Mouse (Mus musculus) midbrain, embryonic 16.5 days (tissue): ENCODE data around the gene BC025920. TPM values are rescaled to one million over a fixed set of nuclear protein-coding genes. Genes with fewer than 3 reads are reported as not detected.
"Not testable (repeated sequence)": the region's sequence is repeated elsewhere in the genome, so short reads cannot be mapped to it uniquely, and the experiment has no call there.

Source experiments
- ATAC-seq: fragments of 200-750 bp; cut with Nextera tagmentation; 2 replicates; pipeline ENCODE4 v1.8.0; 2017; ENCODE audit warnings: moderate TSS enrichment
- H3K27ac ChIP-seq: fragments of 300-500 bp; sonication (generic); 2 replicates; pipeline ENCODE4 v1.5.1; 2014; ENCODE audit warnings: mild to moderate bottlenecking, low read length, mixed read lengths
- H3K27me3 ChIP-seq: fragments of 300-500 bp; sonication (generic); 2 replicates; pipeline ENCODE4 v1.6.1; 2014; ENCODE audit warnings: low read depth, low read length, mixed read lengths; ENCODE audit not compliant: control insufficient read depth, insufficient read depth
- H3K36me3 ChIP-seq: fragments of 300-500 bp; sonication (generic); 2 replicates; pipeline ENCODE4 v1.6.1; 2014; ENCODE audit warnings: mild to moderate bottlenecking, low read length, moderate library complexity, mixed read lengths; ENCODE audit not compliant: control insufficient read depth, insufficient read depth
- H3K4me1 ChIP-seq: fragments of 300-500 bp; sonication (generic); 2 replicates; pipeline ENCODE4 v1.6.1; 2014; ENCODE audit warnings: mild to moderate bottlenecking, low read length, mixed read lengths; ENCODE audit not compliant: control insufficient read depth, insufficient read depth
- H3K4me2 ChIP-seq: fragments of 300-500 bp; sonication (generic); 2 replicates; pipeline ENCODE4 v1.6.1; 2014; ENCODE audit warnings: mild to moderate bottlenecking, low read length, mixed read lengths
- H3K4me3 ChIP-seq: fragments of 300-500 bp; sonication (generic); 2 replicates; pipeline ENCODE4 v1.5.1; 2014; ENCODE audit warnings: low read depth, mild to moderate bottlenecking, low read length, moderate library complexity, mixed read lengths
- H3K9ac ChIP-seq: fragments of 300-500 bp; sonication (generic); 2 replicates; pipeline ENCODE4 v1.6.1; 2014; ENCODE audit warnings: low read depth, low read length, mixed read lengths
- H3K9me3 ChIP-seq: fragments of 300-500 bp; sonication (generic); replicated peaks from 2 replicates; pipeline ENCODE4 v1.6.1; 2014; ENCODE audit warnings: mild to moderate bottlenecking, low read length, mixed read lengths; ENCODE audit not compliant: control insufficient read depth, poor library complexity, severe bottlenecking
- WGBS: fragments of 180-500 bp; shearing (Covaris S2); extraction: QIAGEN DNeasy Blood & Tissue Kit; methylation state at CpG from one replicate; pipeline ENCODE4 v1.1.7; 2014; 5-methylcytosine and 5-hydroxymethylcytosine counted together
- polyA plus RNA-seq: library from polyadenylated mRNA; unstranded; fragments of >200 nt; fragmentation: Nextera tagmentation; extraction: Ambion mirVana; gene quantifications from 2 replicates; pipeline ENCODE4 v1.2.1, GENCODE M21; 2015

The BC025920 gene
- polyA plus RNA-seq, 1 experiment from 2014 or later: 2.0 TPM

DNA sequence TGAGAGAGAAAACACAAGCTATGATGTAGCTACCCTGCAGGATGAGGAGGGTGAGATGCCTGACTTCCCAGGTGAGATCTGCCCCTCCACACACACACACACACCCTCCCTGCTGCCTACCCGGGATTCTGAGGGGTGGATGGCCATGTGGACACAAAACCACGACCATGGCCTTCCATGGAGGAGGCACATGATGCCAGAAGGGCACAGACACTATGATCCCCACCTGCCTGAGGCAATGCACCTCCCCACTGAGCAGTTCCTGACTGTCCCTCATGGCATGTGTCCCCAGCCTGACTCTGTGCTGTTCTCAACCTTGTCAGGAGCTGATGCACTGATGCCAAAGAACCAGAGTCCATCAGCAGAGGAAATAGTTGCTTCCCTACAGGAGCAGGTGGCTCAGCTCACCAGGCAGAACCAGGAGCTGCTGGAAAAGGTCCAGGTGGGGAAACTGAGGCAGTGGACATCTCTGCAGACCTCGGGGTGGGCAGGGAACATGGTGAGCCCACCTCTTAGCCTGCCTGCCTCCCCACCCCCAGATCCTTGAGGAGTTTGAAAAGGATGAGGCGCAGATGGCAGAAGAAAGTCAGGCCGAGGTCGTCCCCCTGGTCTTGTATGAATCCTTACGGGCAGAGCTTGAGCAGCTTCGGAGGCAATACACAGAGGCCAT lies 36.0 kb downstream of the BC025920 start:
- Histone ChIP-seq H3K27ac (no peak overlapping the region), H3K9ac (peak overlapping the region; percentile 86), H3K27me3 (no peaks in the 10 kb centered on the region), H3K4me2 (peak overlapping the region; percentile 78), H3K36me3 (no peaks in the 10 kb centered on the region), H3K4me1 (peaks cover 26% of the 10 kb centered on the region), H3K9me3 (no peaks in the 10 kb centered on the region), H3K4me3 (peak overlapping the region; percentile 75; the same call in 1 of the 2 replicates)
- ATAC-seq: no peak
- WGBS: 77% methylated on average over 8 of the region's 8 CpGs

DNA sequence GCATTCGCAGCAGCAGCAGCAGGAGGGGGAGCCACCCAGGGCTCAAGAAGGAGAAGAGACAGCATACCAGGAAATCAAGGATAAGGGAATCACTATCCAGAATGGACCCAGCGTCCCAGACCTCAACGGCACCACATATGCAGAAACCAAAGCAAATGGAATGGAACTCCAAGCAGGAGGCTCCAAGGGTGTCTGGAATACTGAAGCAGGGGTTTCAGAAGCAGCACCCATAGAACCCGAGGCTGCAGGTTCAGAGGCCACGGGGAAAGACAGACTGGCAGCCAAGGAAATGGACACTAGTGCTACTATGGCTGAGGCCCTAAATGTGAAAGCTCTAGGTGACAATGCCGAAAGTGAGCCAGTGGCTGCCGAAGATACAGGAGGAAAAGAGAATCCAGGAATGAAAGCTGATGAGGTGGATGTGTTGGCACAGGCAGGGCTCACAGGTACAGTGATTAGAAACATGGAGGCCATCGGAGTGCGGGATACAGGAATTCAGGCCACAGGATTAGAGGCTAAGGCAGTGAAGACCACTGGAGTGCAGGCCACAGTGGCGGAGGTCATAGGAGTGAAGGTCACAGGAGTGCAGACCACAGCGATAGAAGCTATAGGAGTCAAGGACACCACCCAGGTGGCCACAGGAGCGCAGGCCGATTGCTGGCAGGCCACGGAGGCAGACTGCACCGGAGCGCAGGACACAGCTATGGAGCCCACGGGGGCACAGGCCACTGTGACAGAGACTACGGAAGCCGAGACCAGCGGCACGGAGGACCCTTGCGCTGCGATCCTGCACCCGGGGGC lies 36.8 kb downstream of the BC025920 start:
- H3K4me3 ChIP-seq: peak overlapping the region; percentile 75
- 19% methylated on average over 24 of the region's 24 CpGs for WGBS
- no peaks in the 10 kb centered on the region for H3K36me3 ChIP-seq
- H3K9ac ChIP-seq: peak overlapping the region; percentile 86
- H3K27me3 ChIP-seq: no peaks in the 10 kb centered on the region
- H3K27ac ChIP-seq: peak overlapping the region; percentile 92
- peak overlapping the region; percentile 78 for H3K4me2 ChIP-seq
- ATAC-seq: peak; percentile 63
- H3K4me1 ChIP-seq: peaks cover 26% of the 10 kb centered on the region
- no peaks in the 10 kb centered on the region for H3K9me3 ChIP-seq

DNA sequence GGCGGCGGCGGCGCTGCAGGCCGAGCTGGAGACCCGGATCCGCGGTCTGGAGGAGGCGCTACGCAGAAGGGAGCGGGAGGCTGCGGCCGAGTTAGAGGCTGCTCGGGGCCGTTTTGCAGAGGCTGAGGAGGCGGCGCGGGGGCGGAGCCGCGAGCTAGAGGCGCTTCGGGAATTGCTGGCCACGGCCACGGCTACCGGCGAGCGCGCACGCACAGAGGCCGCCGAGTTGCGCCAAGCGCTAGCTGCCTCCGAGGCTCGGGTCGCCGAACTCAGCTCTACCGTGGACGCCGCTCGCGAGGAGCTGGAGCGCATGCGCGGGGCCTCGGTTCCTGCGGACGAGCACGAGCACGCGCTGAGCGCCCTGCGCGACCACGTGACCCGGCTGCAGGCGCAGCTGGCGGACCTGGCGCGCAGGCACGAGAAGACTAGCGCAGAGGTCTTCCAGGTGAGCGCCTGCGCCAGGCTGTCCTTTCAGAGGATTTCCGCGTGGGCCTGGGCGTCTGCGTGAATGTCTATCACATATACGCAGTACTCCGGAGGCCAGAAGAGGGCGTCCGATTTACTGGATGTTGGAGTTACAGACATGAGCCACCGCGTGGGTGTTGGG lies 37.5 kb downstream of the BC025920 start:
- peaks cover 29% of the 10 kb centered on the region for H3K4me1 ChIP-seq
- peak overlapping the region; percentile 78 for H3K4me2 ChIP-seq
- no peaks in the 10 kb centered on the region for H3K27me3 ChIP-seq
- H3K9me3 ChIP-seq: no peaks in the 10 kb centered on the region
- ATAC-seq: peak; percentile 89
- H3K4me3 ChIP-seq: peak overlapping the region; percentile 75
- 1% methylated on average over 65 of the region's 75 CpGs for WGBS
- H3K27ac ChIP-seq: peak overlapping the region; percentile 92
- H3K36me3 ChIP-seq: no peaks in the 10 kb centered on the region
- peak overlapping the region; percentile 86 for H3K9ac ChIP-seq

DNA sequence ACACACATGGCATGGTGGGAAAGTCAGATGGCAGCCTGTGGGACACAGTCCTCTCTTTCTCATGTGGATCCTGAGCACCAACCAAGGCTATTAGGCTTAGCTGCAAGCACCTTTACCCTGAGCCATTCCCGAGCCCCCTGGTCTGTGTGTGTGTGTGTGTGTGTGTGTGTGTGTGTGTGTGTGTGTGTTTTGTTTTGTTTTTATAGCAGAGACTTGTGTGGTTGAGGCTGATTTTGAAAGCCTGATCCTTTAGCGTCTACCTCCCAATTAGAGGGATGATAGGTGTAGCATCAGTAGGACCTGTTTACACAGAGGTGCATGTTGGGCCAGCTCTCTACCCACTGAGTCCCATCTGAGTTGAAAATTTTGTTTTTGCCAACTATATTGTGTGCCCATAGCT lies 38.1 kb downstream of the BC025920 start:
- no peak for ATAC-seq
- Histone ChIP-seq H3K36me3 (no peaks in the 10 kb centered on the region), H3K4me1 (peaks cover 29% of the 10 kb centered on the region), H3K4me2 (peak overlapping the region; percentile 78), H3K27ac (peak overlapping the region; percentile 92), H3K9ac (peak overlapping the region; percentile 86), H3K27me3 (no peaks in the 10 kb centered on the region), H3K9me3 (no peaks in the 10 kb centered on the region), H3K4me3 (peak overlapping the region; percentile 75)
- 66% methylated on average over 2 of the region's 2 CpGs for WGBS

DNA sequence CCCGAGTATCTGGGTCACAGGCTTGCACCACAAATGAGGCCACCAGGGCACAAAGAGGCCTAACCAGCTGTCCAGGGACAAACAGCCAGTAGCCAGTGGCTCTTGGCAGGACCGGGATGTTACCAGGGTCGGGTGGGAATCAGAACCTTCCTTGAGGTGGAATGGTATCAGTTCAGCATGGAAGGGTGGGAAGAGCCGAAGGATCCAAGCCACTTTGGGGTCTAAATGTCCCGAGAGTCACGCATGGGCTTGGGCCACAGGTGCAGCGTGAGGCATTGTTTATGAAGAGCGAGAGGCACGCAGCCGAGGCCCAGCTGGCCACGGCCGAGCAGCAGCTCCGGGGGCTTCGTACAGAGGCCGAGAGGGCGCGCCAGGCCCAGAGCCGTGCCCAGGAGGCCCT lies 38.6 kb downstream of the BC025920 start:
- Histone ChIP-seq H3K27ac (no peak overlapping the region), H3K4me2 (no peak overlapping the region), H3K4me1 (peaks cover 29% of the 10 kb centered on the region), H3K9me3 (no peaks in the 10 kb centered on the region), H3K9ac (no peak overlapping the region), H3K27me3 (no peaks in the 10 kb centered on the region), H3K36me3 (no peaks in the 10 kb centered on the region), H3K4me3 (no peak overlapping the region)
- no peak for ATAC-seq
- 92% methylated on average over 18 of the region's 18 CpGs for WGBS

DNA sequence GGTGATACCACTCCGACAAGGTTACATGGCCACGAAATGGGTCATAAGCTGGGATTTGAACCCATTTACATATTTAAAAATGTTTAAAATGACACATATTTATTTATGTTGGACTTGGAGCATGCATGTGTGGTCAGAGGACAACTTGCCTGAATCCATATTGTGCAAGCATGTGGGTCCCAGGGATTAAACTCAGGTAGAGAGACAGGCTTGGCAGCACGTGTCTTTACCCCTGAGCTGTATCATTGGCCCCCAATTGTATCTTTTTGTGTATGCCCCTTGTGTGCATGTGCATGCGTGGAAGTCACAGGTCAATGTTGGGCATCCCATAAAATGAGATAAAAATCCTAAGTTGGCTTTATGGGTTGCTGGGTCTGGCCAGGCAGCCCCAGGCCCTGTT lies 39.3 kb downstream of the BC025920 start:
- Histone ChIP-seq H3K27me3 (no peaks in the 10 kb centered on the region), H3K4me3 (no peak overlapping the region), H3K4me1 (peaks cover 35% of the 10 kb centered on the region), H3K27ac (no peak overlapping the region), H3K9ac (no peak overlapping the region), H3K9me3 (no peaks in the 10 kb centered on the region), H3K4me2 (no peak overlapping the region), H3K36me3 (no peaks in the 10 kb centered on the region)
- ATAC-seq: no peak
- WGBS: 87% methylated on average over 4 of the region's 4 CpGs

DNA sequence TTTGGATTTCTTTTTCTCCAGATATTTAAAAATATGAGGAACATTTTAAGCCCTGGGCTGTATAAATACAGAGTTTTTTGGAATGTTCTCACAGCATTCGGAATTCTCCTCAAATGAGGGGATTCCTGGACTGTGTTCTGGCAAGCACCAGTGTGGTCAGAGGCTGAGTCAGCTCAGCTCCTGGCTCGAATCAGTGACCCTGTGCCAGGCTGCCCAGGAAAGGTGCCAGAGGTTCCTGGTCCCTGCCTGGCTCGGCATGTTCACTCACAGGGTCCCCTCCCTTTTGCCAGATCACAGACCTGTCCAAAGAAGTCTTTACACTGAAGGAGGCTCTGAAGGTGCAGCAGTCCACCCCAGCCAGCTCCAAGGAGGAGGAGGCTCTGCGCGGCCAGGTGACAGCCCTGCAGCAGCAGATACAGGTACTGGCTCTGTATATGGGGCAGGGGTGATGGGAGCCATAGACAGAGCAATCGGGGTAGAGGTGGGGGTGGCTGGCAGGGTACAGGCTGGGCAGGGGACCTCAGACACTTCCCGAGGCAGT lies 40.0 kb downstream of the BC025920 start:
- Histone ChIP-seq H3K4me3 (no peak overlapping the region), H3K9ac (no peak overlapping the region), H3K4me1 (peaks cover 31% of the 10 kb centered on the region), H3K9me3 (no peaks in the 10 kb centered on the region), H3K4me2 (no peak overlapping the region), H3K27ac (no peak overlapping the region), H3K36me3 (no peaks in the 10 kb centered on the region), H3K27me3 (no peaks in the 10 kb centered on the region)
- 85% methylated on average over 7 of the region's 7 CpGs for WGBS
- no peak for ATAC-seq

DNA sequence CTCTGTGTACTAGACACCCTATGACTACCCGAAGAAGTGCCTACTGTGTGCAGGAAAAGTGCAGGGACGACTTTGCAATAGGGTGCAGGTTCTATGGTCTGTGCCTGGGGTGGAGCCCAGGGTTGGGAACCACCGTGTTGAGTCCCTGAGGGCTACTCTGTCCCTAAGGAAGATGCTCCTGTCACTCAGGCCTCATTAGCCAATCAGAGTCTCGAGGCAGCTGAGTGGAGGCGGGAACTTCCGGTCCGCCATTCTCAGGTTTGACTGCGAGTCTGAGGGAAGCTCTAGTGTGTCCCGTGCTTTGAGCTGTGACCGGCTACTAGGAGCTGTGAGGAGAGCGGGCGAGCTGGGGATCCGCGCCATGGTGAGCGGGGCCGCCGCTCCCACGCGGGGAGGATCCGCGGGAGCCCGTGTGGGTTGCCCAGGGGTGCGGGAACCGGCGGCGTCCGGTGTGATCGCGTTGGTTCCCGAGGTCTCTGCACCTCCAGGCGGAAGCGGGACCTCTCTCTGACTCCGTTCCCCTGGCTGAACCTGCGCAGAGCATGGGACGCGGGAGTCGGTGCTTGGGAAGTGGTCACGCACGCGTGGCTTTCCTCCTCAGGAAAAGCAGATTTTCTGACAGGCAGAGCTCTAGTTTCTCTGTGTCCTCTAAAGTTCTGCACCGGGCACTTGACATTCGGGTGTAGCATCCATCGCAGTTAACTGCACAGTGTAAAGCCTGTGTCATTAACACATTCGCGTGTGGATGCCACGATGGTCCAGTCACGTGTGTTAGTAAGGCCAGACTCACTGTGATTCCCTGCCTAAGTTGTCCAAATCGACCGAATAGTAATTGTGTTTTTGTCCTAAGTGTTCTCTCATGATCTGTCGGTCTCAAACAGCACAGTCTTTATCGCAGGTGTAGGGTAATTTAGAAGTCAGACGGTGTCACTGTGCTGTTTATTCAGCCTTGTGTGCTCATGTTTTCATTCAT lies 43.0 kb downstream of the BC025920 start, which contains the start of gene Gm10778:
Gm10778 (plus strand) TSS at position 257 of the 973 bp plus-strand sequence.
- peak within 1 kb of the TSS; percentile 65 for H3K4me2 ChIP-seq
- H3K36me3 ChIP-seq, H3K27me3 ChIP-seq, H3K9me3 ChIP-seq: not testable (repeated sequence)
- H3K4me3 ChIP-seq: peak within 1 kb of the TSS; percentile 49
- 3% methylated on average over 31 of the region's 52 CpGs for WGBS
- ATAC-seq: peak; percentile 95
- H3K9ac ChIP-seq: peak within 1 kb of the TSS; percentile 71
- H3K27ac ChIP-seq: peak within 1 kb of the TSS; percentile 85
- peaks cover 11% of the 10 kb centered on the region for H3K4me1 ChIP-seq
